Mouse (Mus musculus): ENCODE results near the gene Rhox8. TPM values are rescaled to one million over a fixed set of nuclear protein-coding genes. Genes with fewer than 3 reads are reported as not detected.
"Not testable (repeated sequence)": the region's sequence is repeated elsewhere in the genome, so short reads cannot be mapped to it uniquely, and the experiment has no call there.

Gene Rhox8
- not detected in 2 replicates for polyA plus RNA-seq (2016; fragmentation: Nextera tagmentation; extraction: Ambion mirVana)

- no peak within 1 kb of the TSS for H3K4me3 ChIP-seq
- H3K4me1 ChIP-seq (replicated peaks), result no peaks in the 10 kb centered on the region
- H3K27me3 ChIP-seq (ENCODE audit: insufficient read depth, poor library complexity, severe bottlenecking), result no peaks in the 10 kb centered on the region
Measured at GRCm38 (mm10) chrX:37878844-37879243, at the start of gene Rhox8. Gene Rhox8, minus strand, starts transcription at chrX:37878944.

GRCm38 (mm10) chrX:37916311-37916710 is 37.6 kb upstream of the Rhox8 start:
- H3K27ac ChIP-seq, result no peak overlapping the region
- DNase-seq (ENCODE audit: low spot score), result no peak
- H3K4me1 ChIP-seq (replicated peaks), result no peaks in the 10 kb centered on the region
- no peaks in the 10 kb centered on the region for H3K36me3 ChIP-seq
- no peaks in the 10 kb centered on the region for H3K9me3 ChIP-seq
- 67% methylated on average over 4 of the region's 4 CpGs for WGBS
- H3K4me3 ChIP-seq, result no peak overlapping the region
- H3K27me3 ChIP-seq (ENCODE audit: insufficient read depth, poor library complexity, severe bottlenecking), result no peaks in the 10 kb centered on the region

More at GRCm38 (mm10) chrX:37878844-37879243, at the start of gene Rhox8:
- H3K9me3 ChIP-seq, result no peaks in the 10 kb centered on the region
- no peak for DNase-seq (ENCODE audit: low spot score)
- no peaks in the 10 kb centered on the region for H3K36me3 ChIP-seq
- WGBS, result 74% methylated on average over 4 of the region's 4 CpGs
- no peak within 1 kb of the TSS for H3K27ac ChIP-seq

- H3K27ac ChIP-seq, result no peak overlapping the region
- H3K36me3 ChIP-seq, result no peaks in the 10 kb centered on the region
- DNase-seq (ENCODE audit: low spot score), result peak; percentile 3
- H3K27me3 ChIP-seq (ENCODE audit: insufficient read depth, poor library complexity, severe bottlenecking), result no peaks in the 10 kb centered on the region
- H3K4me3 ChIP-seq, result no peak overlapping the region
- H3K9me3 ChIP-seq, result no peaks in the 10 kb centered on the region
- WGBS, result 51% methylated on average over 7 of the region's 7 CpGs
- no peaks in the 10 kb centered on the region for H3K4me1 ChIP-seq (replicated peaks)
Measured at GRCm38 (mm10) chrX:37908581-37908980, 29.8 kb upstream of the Rhox8 start.

GRCm38 (mm10) chrX:37903727-37904126 is 25.0 kb upstream of the Rhox8 start:
- 76% methylated on average over 5 of the region's 5 CpGs for WGBS
- H3K36me3 ChIP-seq, result no peaks in the 10 kb centered on the region
- H3K9me3 ChIP-seq, result no peaks in the 10 kb centered on the region
- H3K27me3 ChIP-seq (ENCODE audit: insufficient read depth, poor library complexity, severe bottlenecking), result no peaks in the 10 kb centered on the region
- H3K4me1 ChIP-seq (replicated peaks), result no peaks in the 10 kb centered on the region
- peak; percentile 2 for DNase-seq (ENCODE audit: low spot score)
- no peak overlapping the region for H3K27ac ChIP-seq
- H3K4me3 ChIP-seq, result no peak overlapping the region

GRCm38 (mm10) chrX:37901670-37902069 is 22.9 kb upstream of the Rhox8 start, which contains the start of gene Rhox9:
Gene Rhox9, minus strand, starts transcription at chrX:37901770.
- not testable (repeated sequence) for H3K27ac ChIP-seq; DNase-seq (ENCODE audit: low spot score); H3K36me3 ChIP-seq; H3K9me3 ChIP-seq; H3K4me1 ChIP-seq (replicated peaks); H3K27me3 ChIP-seq (ENCODE audit: insufficient read depth, poor library complexity, severe bottlenecking); H3K4me3 ChIP-seq
- WGBS, result 93% methylated on average over 10 of the region's 18 CpGs

GRCm38 (mm10) chrX:37897132-37897531 is 18.4 kb upstream of the Rhox8 start, which contains the start of gene Rhox7b:
Gene Rhox7b, minus strand, starts transcription at chrX:37897232.
- H3K36me3 ChIP-seq, result not testable (repeated sequence)
- 85% methylated on average over 9 of the region's 9 CpGs for WGBS

GRCm38 (mm10) chrX:37871641-37872040 is 7.1 kb downstream of the Rhox8 start:
- WGBS, result 94% methylated on average over 2 of the region's 2 CpGs
- Histone ChIP-seq H3K4me1 (replicated peaks) (no peaks in the 10 kb centered on the region), H3K9me3 (no peaks in the 10 kb centered on the region), H3K27me3 (ENCODE audit: insufficient read depth, poor library complexity, severe bottlenecking) (no peaks in the 10 kb centered on the region), H3K36me3 (no peaks in the 10 kb centered on the region), H3K4me3 (no peak overlapping the region), H3K27ac (no peak overlapping the region)
- no peak for DNase-seq (ENCODE audit: low spot score)

More at GRCm38 (mm10) chrX:37897132-37897531, 18.4 kb upstream of the Rhox8 start, which contains the start of gene Rhox7b:
- not testable (repeated sequence) for H3K4me1 ChIP-seq (replicated peaks); DNase-seq (ENCODE audit: low spot score); H3K9me3 ChIP-seq; H3K4me3 ChIP-seq; H3K27ac ChIP-seq; H3K27me3 ChIP-seq (ENCODE audit: insufficient read depth, poor library complexity, severe bottlenecking)

GRCm38 (mm10) chrX:37831386-37831785 is 47.4 kb downstream of the Rhox8 start, which contains the start of gene Rhox7a:
Gene Rhox7a, plus strand, starts transcription at chrX:37831686.
- WGBS, result 83% methylated on average over 8 of the region's 8 CpGs
- not testable (repeated sequence) for H3K4me1 ChIP-seq (replicated peaks); H3K27ac ChIP-seq; H3K4me3 ChIP-seq; H3K36me3 ChIP-seq; H3K27me3 ChIP-seq (ENCODE audit: insufficient read depth, poor library complexity, severe bottlenecking); DNase-seq (ENCODE audit: low spot score); H3K9me3 ChIP-seq

GRCm38 (mm10) chrX:37826610-37827009 is 52.1 kb downstream of the Rhox8 start, which contains the start of gene Rhox6:
Gene Rhox6, plus strand, starts transcription at chrX:37826910.
- H3K4me3 ChIP-seq, result not testable (repeated sequence)
- WGBS, result 95% methylated on average over 4 of the region's 12 CpGs

More at GRCm38 (mm10) chrX:37826610-37827009, 52.1 kb downstream of the Rhox8 start, which contains the start of gene Rhox6:
- not testable (repeated sequence) for H3K4me1 ChIP-seq (replicated peaks); H3K27ac ChIP-seq; DNase-seq (ENCODE audit: low spot score); H3K9me3 ChIP-seq; H3K27me3 ChIP-seq (ENCODE audit: insufficient read depth, poor library complexity, severe bottlenecking); H3K36me3 ChIP-seq

Other genes with a start within 250 kb of the Rhox8 start
- not detected in 2 replicates for gene Rhox2g, start 235.5 kb downstream of the Rhox8 start, polyA plus RNA-seq (2016; fragmentation: Nextera tagmentation; extraction: Ambion mirVana)
- gene Rhox4g, start 227.6 kb downstream of the Rhox8 start, polyA plus RNA-seq (2016; fragmentation: Nextera tagmentation; extraction: Ambion mirVana), result not detected in 2 replicates
- gene Rhox3h, start 210.2 kb downstream of the Rhox8 start, polyA plus RNA-seq (2016; fragmentation: Nextera tagmentation; extraction: Ambion mirVana), result not detected in 2 replicates
- not detected in 2 replicates for gene Rhox2h, start 205.7 kb downstream of the Rhox8 start, polyA plus RNA-seq (2016; fragmentation: Nextera tagmentation; extraction: Ambion mirVana)
- 1.5 TPM in 2 replicates for gene Rhox5, start 74.1 kb downstream of the Rhox8 start, polyA plus RNA-seq (2016; fragmentation: Nextera tagmentation; extraction: Ambion mirVana)
- not detected in 2 replicates for gene Rhox6, start 52.0 kb downstream of the Rhox8 start, polyA plus RNA-seq (2016; fragmentation: Nextera tagmentation; extraction: Ambion mirVana)
- gene Rhox7a, start 47.3 kb downstream of the Rhox8 start, polyA plus RNA-seq (2016; fragmentation: Nextera tagmentation; extraction: Ambion mirVana), result not detected in 2 replicates
- not detected in 2 replicates for gene Rhox7b, start 18.3 kb upstream of the Rhox8 start, polyA plus RNA-seq (2016; fragmentation: Nextera tagmentation; extraction: Ambion mirVana)
- gene Rhox9, start 22.8 kb upstream of the Rhox8 start, polyA plus RNA-seq (2016; fragmentation: Nextera tagmentation; extraction: Ambion mirVana), result not detected in 2 replicates
- gene Btg1-ps1, start 139.9 kb upstream of the Rhox8 start, polyA plus RNA-seq (2016; fragmentation: Nextera tagmentation; extraction: Ambion mirVana), result not detected in 2 replicates
- gene Btg1-ps2, start 164.2 kb upstream of the Rhox8 start, polyA plus RNA-seq (2016; fragmentation: Nextera tagmentation; extraction: Ambion mirVana), result not detected in 2 replicates
- not detected in 2 replicates for gene Rhox10, start 187.5 kb upstream of the Rhox8 start, polyA plus RNA-seq (2016; fragmentation: Nextera tagmentation; extraction: Ambion mirVana)
- gene Rhox11, start 206.2 kb upstream of the Rhox8 start, polyA plus RNA-seq (2016; fragmentation: Nextera tagmentation; extraction: Ambion mirVana), result not detected in 2 replicates
- not detected in 2 replicates for gene Rhox12, start 232.0 kb upstream of the Rhox8 start, polyA plus RNA-seq (2016; fragmentation: Nextera tagmentation; extraction: Ambion mirVana)
- not detected in 2 replicates for gene Rhox13, start 242.3 kb upstream of the Rhox8 start, polyA plus RNA-seq (2016; fragmentation: Nextera tagmentation; extraction: Ambion mirVana)